Mouse (Mus musculus) forebrain, embryonic 11.5 days (tissue): Measurements from ENCODE around the gene Fggy. TPM values are rescaled to one million over a fixed set of nuclear protein-coding genes. Genes with fewer than 3 reads are reported as not detected.

Source experiments
- ATAC-seq: fragments of 200-750 bp; cut with Nextera tagmentation; replicated peaks from 2 replicates; pipeline ENCODE4 v1.8.0; 2017; ENCODE audit warnings: moderate TSS enrichment; ENCODE audit not compliant: low FRiP score
- DNase-seq: peaks from one replicate; pipeline ENCODE4 v3.0.0-alpha.2; 2017; ENCODE audit warnings: low spot score
- H3K27ac ChIP-seq: fragments of 300-500 bp; sonication (generic); 2 replicates; pipeline ENCODE4 v1.5.1; 2014; ENCODE audit warnings: low read depth, low read length
- H3K27me3 ChIP-seq: fragments of 300-500 bp; sonication (generic); 2 replicates; pipeline ENCODE4 v1.6.1; 2014; ENCODE audit warnings: mild to moderate bottlenecking, low read length, mixed read lengths; ENCODE audit not compliant: control insufficient read depth, insufficient read depth
- H3K36me3 ChIP-seq: fragments of 300-500 bp; sonication (generic); 2 replicates; pipeline ENCODE4 v1.6.1; 2014; ENCODE audit warnings: mild to moderate bottlenecking, low read length, moderate library complexity, mixed read lengths; ENCODE audit not compliant: control insufficient read depth, insufficient read depth
- H3K4me1 ChIP-seq: fragments of 300-500 bp; sonication (generic); replicated peaks from 2 replicates; pipeline ENCODE4 v1.6.1; 2014; ENCODE audit warnings: low read length, mixed read lengths; ENCODE audit not compliant: control insufficient read depth, insufficient read depth
- H3K4me2 ChIP-seq: fragments of 300-500 bp; sonication (generic); 2 replicates; pipeline ENCODE4 v1.6.1; 2014; ENCODE audit warnings: low read depth, mild to moderate bottlenecking, low read length, moderate library complexity, mixed read lengths; ENCODE audit not compliant: severe bottlenecking
- H3K4me3 ChIP-seq: fragments of 300-500 bp; sonication (generic); 2 replicates; pipeline ENCODE4 v1.5.1; 2014; ENCODE audit warnings: low read depth, low read length
- H3K9ac ChIP-seq: fragments of 300-500 bp; sonication (generic); 2 replicates; pipeline ENCODE4 v1.6.1; 2014; ENCODE audit warnings: low read length
- H3K9me3 ChIP-seq: fragments of 300-500 bp; sonication (generic); 2 replicates; pipeline ENCODE4 v1.6.1; 2016; ENCODE audit warnings: low read length, mixed read lengths; ENCODE audit not compliant: control insufficient read depth
- WGBS: fragments of 180-500 bp; shearing (Covaris S2); extraction: QIAGEN DNeasy Blood & Tissue Kit; methylation state at CpG from one replicate; pipeline ENCODE4 v1.1.7; 2014; 5-methylcytosine and 5-hydroxymethylcytosine counted together
- polyA plus RNA-seq: library from polyadenylated mRNA; unstranded; fragments of >200 nt; fragmentation: Nextera tagmentation; extraction: Ambion mirVana; gene quantifications from 2 replicates; pipeline ENCODE4 v1.2.1, GENCODE M21; 2014

The Fggy gene
- polyA plus RNA-seq, 1 experiment from 2014 or later: 7.7 TPM

GRCm38 (mm10) chr4:95707941-95708897, 150.9 kb downstream of the Fggy start:
- Histone ChIP-seq H3K9ac (no peak overlapping the region), H3K9me3 (no peaks in the 10 kb centered on the region), H3K27me3 (no peaks in the 10 kb centered on the region), H3K4me3 (no peak overlapping the region), H3K36me3 (no peaks in the 10 kb centered on the region), H3K4me2 (no peak overlapping the region), H3K4me1 (no peaks in the 10 kb centered on the region), H3K27ac (no peak overlapping the region)
- ATAC-seq: no peak
- 85% methylated on average over 5 of the region's 5 CpGs for WGBS
- no peak for DNase-seq

- DNase-seq: no peak
- no peaks in the 10 kb centered on the region for H3K9me3 ChIP-seq
- H3K9ac ChIP-seq: no peak overlapping the region
- no peak overlapping the region for H3K27ac ChIP-seq
- H3K27me3 ChIP-seq: no peaks in the 10 kb centered on the region
- no peak for ATAC-seq
- H3K36me3 ChIP-seq: no peaks in the 10 kb centered on the region
- no peaks in the 10 kb centered on the region for H3K4me1 ChIP-seq
- WGBS: 85% methylated on average over 1 of the region's 1 CpGs
- H3K4me3 ChIP-seq: no peak overlapping the region
- no peak overlapping the region for H3K4me2 ChIP-seq
Measured at GRCm38 (mm10) chr4:95709750-95710149, 152.4 kb downstream of the Fggy start.

- Histone ChIP-seq H3K36me3 (no peaks in the 10 kb centered on the region), H3K4me3 (no peak overlapping the region), H3K4me2 (no peak overlapping the region), H3K4me1 (no peaks in the 10 kb centered on the region), H3K9ac (no peak overlapping the region), H3K27me3 (no peaks in the 10 kb centered on the region), H3K27ac (no peak overlapping the region), H3K9me3 (no peaks in the 10 kb centered on the region)
- no peak for DNase-seq
- ATAC-seq: no peak
- WGBS: 97% methylated on average over 1 of the region's 1 CpGs
Measured at GRCm38 (mm10) chr4:95712802-95713201, 155.5 kb downstream of the Fggy start.

GRCm38 (mm10) chr4:95713271-95713670, 156.0 kb downstream of the Fggy start:
- no peak for DNase-seq
- Histone ChIP-seq H3K27me3 (no peaks in the 10 kb centered on the region), H3K4me1 (no peaks in the 10 kb centered on the region), H3K9ac (no peak overlapping the region), H3K9me3 (no peaks in the 10 kb centered on the region), H3K36me3 (no peaks in the 10 kb centered on the region), H3K4me2 (no peak overlapping the region), H3K27ac (no peak overlapping the region), H3K4me3 (no peak overlapping the region)
- no peak for ATAC-seq
- WGBS: 88% methylated on average over 3 of the region's 3 CpGs

GRCm38 (mm10) chr4:95716137-95716536, 158.8 kb downstream of the Fggy start:
- Histone ChIP-seq H3K9me3 (no peaks in the 10 kb centered on the region), H3K27me3 (no peaks in the 10 kb centered on the region), H3K9ac (no peak overlapping the region), H3K4me3 (no peak overlapping the region), H3K27ac (no peak overlapping the region), H3K4me1 (no peaks in the 10 kb centered on the region), H3K36me3 (no peaks in the 10 kb centered on the region), H3K4me2 (no peak overlapping the region)
- no peak for ATAC-seq
- DNase-seq: no peak
- 78% methylated on average over 3 of the region's 3 CpGs for WGBS

- no peak overlapping the region for H3K9ac ChIP-seq
- no peak for ATAC-seq
- H3K27me3 ChIP-seq: no peaks in the 10 kb centered on the region
- DNase-seq: no peak
- H3K9me3 ChIP-seq: no peaks in the 10 kb centered on the region
- no peaks in the 10 kb centered on the region for H3K4me1 ChIP-seq
- H3K4me3 ChIP-seq: no peak overlapping the region
- H3K36me3 ChIP-seq: no peaks in the 10 kb centered on the region
- H3K4me2 ChIP-seq: no peak overlapping the region
- H3K27ac ChIP-seq: no peak overlapping the region
Measured at GRCm38 (mm10) chr4:95723615-95724014, 166.3 kb downstream of the Fggy start.

- 91% methylated on average over 2 of the region's 2 CpGs for WGBS
- Histone ChIP-seq H3K27me3 (no peaks in the 10 kb centered on the region), H3K4me3 (no peak overlapping the region), H3K9ac (no peak overlapping the region), H3K4me2 (no peak overlapping the region), H3K4me1 (no peaks in the 10 kb centered on the region), H3K9me3 (no peaks in the 10 kb centered on the region), H3K36me3 (no peaks in the 10 kb centered on the region), H3K27ac (no peak overlapping the region)
- no peak for ATAC-seq
- DNase-seq: no peak
Measured at GRCm38 (mm10) chr4:95726361-95726760, 169.1 kb downstream of the Fggy start.

- 53% methylated on average over 3 of the region's 3 CpGs for WGBS
- no peaks in the 10 kb centered on the region for H3K36me3 ChIP-seq
- ATAC-seq (no peak), DNase-seq (no peak)
- H3K4me1 ChIP-seq: no peaks in the 10 kb centered on the region; the same call in 1 of the 2 replicates
- no peaks in the 10 kb centered on the region for H3K9me3 ChIP-seq
- H3K4me3 ChIP-seq: no peak overlapping the region
- H3K27ac ChIP-seq: no peak overlapping the region
- H3K4me2 ChIP-seq: no peak overlapping the region
- H3K27me3 ChIP-seq: no peaks in the 10 kb centered on the region
- no peak overlapping the region for H3K9ac ChIP-seq
Measured at GRCm38 (mm10) chr4:95729142-95729826, 172.0 kb downstream of the Fggy start.
